Mouse (Mus musculus) embryonic facial prominence, embryonic 11.5 days (tissue): ENCODE measurements around the gene C1d. TPM values are rescaled to one million over a fixed set of nuclear protein-coding genes. Genes with fewer than 3 reads are reported as not detected.

Experiments
- ATAC-seq: fragments of 200-750 bp; cut with Nextera tagmentation; replicated peaks from 2 replicates; pipeline ENCODE4 v1.8.0; 2017; ENCODE audit warnings: low read depth; ENCODE audit not compliant: insufficient number of reproducible peaks, low FRiP score, low TSS enrichment
- DNase-seq: peaks from one replicate; pipeline ENCODE4 v3.0.0-alpha.2; 2015; ENCODE audit warnings: low spot score
- H3K27ac ChIP-seq: fragments of 300-500 bp; sonication (generic); replicated peaks from 2 replicates; pipeline ENCODE4 v1.5.1; 2014; ENCODE audit warnings: mild to moderate bottlenecking, low read depth, low read length, control low read depth
- H3K27me3 ChIP-seq: fragments of 300-500 bp; sonication (generic); 2 replicates; pipeline ENCODE4 v1.6.1; 2014; ENCODE audit warnings: mild to moderate bottlenecking, low read length, moderate library complexity, mixed read lengths; ENCODE audit not compliant: control insufficient read depth, insufficient read depth
- H3K36me3 ChIP-seq: fragments of 300-500 bp; sonication (generic); replicated peaks from 2 replicates; pipeline ENCODE4 v1.6.1; 2014; ENCODE audit warnings: low read depth, mild to moderate bottlenecking, low read length, moderate library complexity, mixed read lengths; ENCODE audit not compliant: control insufficient read depth, insufficient read depth
- H3K4me1 ChIP-seq: fragments of 300-500 bp; sonication (generic); 2 replicates; pipeline ENCODE4 v1.6.1; 2014; ENCODE audit warnings: low read length, mixed read lengths; ENCODE audit not compliant: control insufficient read depth, insufficient read depth
- H3K4me2 ChIP-seq: fragments of 300-500 bp; sonication (generic); 2 replicates; pipeline ENCODE4 v1.6.1; 2014; ENCODE audit warnings: low read depth, mild to moderate bottlenecking, control low read depth, low read length, moderate library complexity
- H3K4me3 ChIP-seq: fragments of 300-500 bp; sonication (generic); 2 replicates; pipeline ENCODE4 v1.5.1; 2014; ENCODE audit warnings: low read depth, low read length, control low read depth
- H3K9ac ChIP-seq: fragments of 300-500 bp; sonication (generic); replicated peaks from 2 replicates; pipeline ENCODE4 v1.6.1; 2014; ENCODE audit warnings: mild to moderate bottlenecking, control low read depth, low read length
- H3K9me3 ChIP-seq: fragments of 300-500 bp; sonication (generic); replicated peaks from 2 replicates; pipeline ENCODE4 v1.6.1; 2016; ENCODE audit warnings: mild to moderate bottlenecking, low read length, inconsistent platforms, mixed read lengths; ENCODE audit not compliant: control insufficient read depth
- WGBS: fragments of 180-500 bp; shearing (Covaris S2); extraction: QIAGEN DNeasy Blood & Tissue Kit; methylation state at CpG from one replicate; pipeline ENCODE4 v1.1.7; 2014; 5-methylcytosine and 5-hydroxymethylcytosine counted together
- polyA plus RNA-seq: library from polyadenylated mRNA; unstranded; fragments of >200 nt; fragmentation: Nextera tagmentation; extraction: Ambion mirVana; gene quantifications from 2 replicates; pipeline ENCODE4 v1.2.1, GENCODE M21; 2014

Gene C1d
- 132 and 134 TPM in 2 replicates for polyA plus RNA-seq

DNA sequence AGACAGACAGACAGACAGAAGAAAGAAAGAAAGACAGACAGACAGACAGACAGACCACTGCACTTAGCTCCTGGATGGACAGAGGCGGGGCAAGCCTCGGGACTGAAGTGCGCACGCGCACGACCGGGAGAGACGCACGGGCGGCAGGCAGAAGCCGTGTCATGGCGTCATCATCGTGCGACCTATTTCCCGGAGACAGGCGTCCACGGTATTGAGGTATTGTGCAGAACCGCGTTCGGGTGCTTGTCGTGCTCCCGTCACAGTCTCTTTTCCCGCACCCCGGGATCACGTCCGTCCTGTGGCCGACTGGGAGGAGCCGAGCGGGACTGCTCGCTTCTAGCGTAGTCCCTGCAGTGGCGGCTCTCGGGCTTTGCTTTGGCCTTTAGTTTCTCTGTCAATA lies at the start of gene C1d:
C1d (plus strand) TSS at position 137 of the 400 bp plus-strand sequence.
- Histone ChIP-seq H3K4me3 (peak within 1 kb of the TSS; percentile 77), H3K27ac (peak within 1 kb of the TSS; percentile 70; the same call in 1 of the 2 replicates), H3K9ac (peak within 1 kb of the TSS; percentile 95), H3K9me3 (no peaks in the 10 kb centered on the region), H3K4me2 (peak within 1 kb of the TSS; percentile 26), H3K4me1 (no peaks in the 10 kb centered on the region), H3K36me3 (no peaks in the 10 kb centered on the region), H3K27me3 (no peaks in the 10 kb centered on the region)
- ATAC-seq (peak; percentile 93), DNase-seq (peak; percentile 97)
- WGBS = under 1% methylated on average over 33 of the region's 33 CpGs

DNA sequence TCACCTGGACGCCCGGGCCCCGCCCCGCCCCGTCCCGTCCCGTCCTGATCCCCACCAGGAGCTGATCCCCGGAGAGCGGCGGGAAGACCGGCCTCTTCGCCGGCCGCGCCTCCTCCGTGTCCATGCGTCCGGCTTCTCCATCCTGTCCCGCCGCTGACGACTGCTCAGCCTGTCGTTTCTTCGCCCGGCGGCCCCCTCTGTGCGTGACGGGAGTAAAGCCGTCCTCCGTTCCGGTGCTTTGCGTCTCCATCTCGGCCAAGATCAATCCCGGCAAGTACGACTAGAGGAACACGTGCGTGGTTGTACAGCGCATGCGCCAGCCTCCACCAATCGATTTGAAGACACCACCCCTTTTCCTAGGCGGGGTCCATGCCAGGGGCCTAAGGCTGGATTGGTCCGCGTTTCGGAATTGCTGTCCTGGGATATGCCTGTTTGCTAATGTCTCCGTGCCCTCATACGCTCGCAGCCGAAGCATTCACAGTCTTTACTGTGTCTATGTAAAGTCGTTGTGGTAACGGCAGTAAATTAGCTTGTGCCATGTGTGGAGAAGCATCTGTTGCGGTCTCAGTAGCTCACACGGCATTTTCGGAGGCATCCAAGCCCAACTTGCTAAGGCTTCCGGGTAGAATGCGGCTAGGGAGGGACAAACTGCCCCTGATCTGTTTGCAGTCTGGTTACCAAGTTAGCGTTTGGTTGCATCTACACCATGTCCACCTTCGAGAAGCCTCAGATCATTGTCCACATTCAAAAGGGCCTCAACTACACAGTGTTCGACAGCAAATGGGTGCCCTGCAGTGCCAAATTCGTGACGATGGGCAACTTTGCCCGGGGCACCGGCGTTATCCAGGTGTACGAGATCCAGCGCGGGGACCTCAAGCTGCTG lies 45.9 kb upstream of the C1d start, which contains the start of gene Pno1:
Pno1 (minus strand) TSS at position 311 of the 883 bp plus-strand sequence.
- Histone ChIP-seq H3K9me3 (no peaks in the 10 kb centered on the region), H3K4me1 (no peaks in the 10 kb centered on the region), H3K27me3 (no peaks in the 10 kb centered on the region), H3K4me3 (peak within 1 kb of the TSS; percentile 84), H3K4me2 (peak within 1 kb of the TSS; percentile 51), H3K27ac (peak within 1 kb of the TSS; percentile 59), H3K9ac (peak within 1 kb of the TSS; percentile 83), H3K36me3 (no peaks in the 10 kb centered on the region; the same call in 1 of the 2 replicates)
- under 1% methylated on average over 65 of the region's 65 CpGs for WGBS
- ATAC-seq (peak; percentile 98), DNase-seq (peak; percentile 97)

GRCm38 (mm10) chr11:17212141-17212495 lies 45.3 kb upstream of the C1d start:
- DNase-seq = no peak
- Histone ChIP-seq H3K27me3 (no peaks in the 10 kb centered on the region), H3K9me3 (no peaks in the 10 kb centered on the region), H3K4me2 (peak overlapping the region; percentile 51), H3K4me1 (no peaks in the 10 kb centered on the region), H3K9ac (peak overlapping the region; percentile 83), H3K4me3 (peak overlapping the region; percentile 84), H3K36me3 (no peaks in the 10 kb centered on the region; the same call in 1 of the 2 replicates), H3K27ac (no peak overlapping the region)
- no peak for ATAC-seq
- 2% methylated on average over 10 of the region's 10 CpGs for WGBS

- no peaks in the 10 kb centered on the region for H3K9me3 ChIP-seq
- DNase-seq = no peak
- H3K36me3 ChIP-seq = no peaks in the 10 kb centered on the region
- H3K4me2 ChIP-seq = no peak overlapping the region
- no peak overlapping the region for H3K27ac ChIP-seq
- H3K4me3 ChIP-seq = no peak overlapping the region
- no peaks in the 10 kb centered on the region for H3K27me3 ChIP-seq
- H3K9ac ChIP-seq = no peak overlapping the region
- no peak for ATAC-seq
- no peaks in the 10 kb centered on the region for H3K4me1 ChIP-seq
- 73% methylated on average over 5 of the region's 5 CpGs for WGBS
These were observed 44.4 kb upstream of the C1d start for GRCm38 (mm10) chr11:17212903-17213509.

DNA sequence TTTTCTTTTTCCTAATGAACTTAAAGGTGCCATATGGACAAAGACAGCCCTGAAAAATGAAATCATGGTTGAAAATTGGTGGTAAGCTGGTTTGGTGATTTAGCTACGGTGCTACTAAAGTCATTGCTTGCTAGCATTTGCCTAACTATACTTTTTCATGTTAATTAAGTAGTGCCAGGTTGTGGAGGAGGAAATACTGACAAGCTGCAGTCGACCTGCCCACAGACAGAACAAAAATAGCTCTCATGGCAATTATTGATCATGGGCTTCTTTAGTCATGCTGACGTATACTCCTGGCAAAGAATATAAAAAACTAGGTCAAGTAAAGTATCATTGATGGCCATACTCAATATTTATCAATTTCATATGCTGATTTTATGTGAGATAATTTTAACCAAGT lies 41.9 kb upstream of the C1d start:
- Histone ChIP-seq H3K4me1 (no peaks in the 10 kb centered on the region), H3K9ac (no peak overlapping the region), H3K36me3 (no peaks in the 10 kb centered on the region), H3K27me3 (no peaks in the 10 kb centered on the region), H3K4me3 (no peak overlapping the region), H3K27ac (no peak overlapping the region), H3K4me2 (no peak overlapping the region), H3K9me3 (no peaks in the 10 kb centered on the region)
- DNase-seq = no peak
- 88% methylated on average over 3 of the region's 3 CpGs for WGBS
- no peak for ATAC-seq

DNA sequence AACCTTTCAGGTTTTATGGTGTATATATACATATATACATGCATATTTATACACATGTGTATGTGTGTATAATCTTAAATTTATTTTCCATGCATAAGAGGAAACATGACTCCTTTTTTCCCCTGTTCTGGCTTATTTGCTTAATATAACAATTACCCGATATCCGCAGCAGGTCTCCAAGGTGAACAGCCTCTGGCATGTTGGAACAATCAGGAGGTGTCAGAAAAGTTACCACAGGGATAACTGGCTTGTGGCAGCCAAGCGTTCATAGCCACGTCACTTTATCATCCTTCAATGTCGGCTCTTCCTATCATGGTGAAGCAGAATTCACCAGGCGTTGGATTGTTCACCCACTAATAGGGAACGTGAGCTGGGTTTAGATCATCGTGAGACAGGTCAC lies 36.3 kb upstream of the C1d start:
- Histone ChIP-seq H3K9ac (no peak overlapping the region), H3K27me3 (no peaks in the 10 kb centered on the region), H3K9me3 (no peaks in the 10 kb centered on the region), H3K4me2 (no peak overlapping the region), H3K4me3 (no peak overlapping the region), H3K27ac (no peak overlapping the region), H3K36me3 (no peaks in the 10 kb centered on the region), H3K4me1 (no peaks in the 10 kb centered on the region)
- 91% methylated on average over 8 of the region's 8 CpGs for WGBS
- no peak for ATAC-seq
- DNase-seq = no peak

DNA sequence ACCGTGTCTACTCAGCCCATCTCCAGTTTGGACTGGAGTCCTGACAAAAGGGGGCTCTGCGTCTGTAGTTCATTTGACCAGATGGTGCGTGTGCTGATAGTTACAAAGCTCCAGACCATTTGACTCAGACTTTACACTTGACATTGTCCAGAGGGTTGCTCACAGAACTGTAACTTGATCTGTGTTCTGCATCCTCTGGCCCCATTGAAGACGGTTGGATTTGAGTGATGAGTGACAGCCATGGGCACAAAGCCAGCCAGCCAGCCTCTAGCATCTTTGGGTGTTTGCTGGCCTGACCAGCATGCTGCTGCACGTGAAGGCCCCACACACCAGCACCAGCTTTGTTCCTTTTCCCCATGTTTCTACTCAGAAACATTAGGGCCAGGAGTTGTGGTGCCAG lies 24.6 kb upstream of the C1d start:
- ATAC-seq = no peak
- Histone ChIP-seq H3K4me1 (no peaks in the 10 kb centered on the region), H3K9ac (no peak overlapping the region), H3K4me2 (no peak overlapping the region), H3K27ac (no peak overlapping the region), H3K9me3 (no peaks in the 10 kb centered on the region), H3K27me3 (no peaks in the 10 kb centered on the region), H3K36me3 (no peaks in the 10 kb centered on the region), H3K4me3 (no peak overlapping the region)
- DNase-seq = no peak
- 63% methylated on average over 5 of the region's 5 CpGs for WGBS

GRCm38 (mm10) chr11:17236449-17237037 lies 20.8 kb upstream of the C1d start:
- Histone ChIP-seq H3K27ac (no peak overlapping the region), H3K36me3 (no peaks in the 10 kb centered on the region), H3K4me1 (no peaks in the 10 kb centered on the region), H3K9ac (no peak overlapping the region), H3K27me3 (no peaks in the 10 kb centered on the region), H3K4me2 (no peak overlapping the region), H3K9me3 (no peaks in the 10 kb centered on the region), H3K4me3 (no peak overlapping the region)
- 88% methylated on average over 5 of the region's 5 CpGs for WGBS
- no peak for DNase-seq
- ATAC-seq = no peak
